Comparison of ENCODE assay signal across 8 mouse cellular contexts in the genomic region with DNA sequence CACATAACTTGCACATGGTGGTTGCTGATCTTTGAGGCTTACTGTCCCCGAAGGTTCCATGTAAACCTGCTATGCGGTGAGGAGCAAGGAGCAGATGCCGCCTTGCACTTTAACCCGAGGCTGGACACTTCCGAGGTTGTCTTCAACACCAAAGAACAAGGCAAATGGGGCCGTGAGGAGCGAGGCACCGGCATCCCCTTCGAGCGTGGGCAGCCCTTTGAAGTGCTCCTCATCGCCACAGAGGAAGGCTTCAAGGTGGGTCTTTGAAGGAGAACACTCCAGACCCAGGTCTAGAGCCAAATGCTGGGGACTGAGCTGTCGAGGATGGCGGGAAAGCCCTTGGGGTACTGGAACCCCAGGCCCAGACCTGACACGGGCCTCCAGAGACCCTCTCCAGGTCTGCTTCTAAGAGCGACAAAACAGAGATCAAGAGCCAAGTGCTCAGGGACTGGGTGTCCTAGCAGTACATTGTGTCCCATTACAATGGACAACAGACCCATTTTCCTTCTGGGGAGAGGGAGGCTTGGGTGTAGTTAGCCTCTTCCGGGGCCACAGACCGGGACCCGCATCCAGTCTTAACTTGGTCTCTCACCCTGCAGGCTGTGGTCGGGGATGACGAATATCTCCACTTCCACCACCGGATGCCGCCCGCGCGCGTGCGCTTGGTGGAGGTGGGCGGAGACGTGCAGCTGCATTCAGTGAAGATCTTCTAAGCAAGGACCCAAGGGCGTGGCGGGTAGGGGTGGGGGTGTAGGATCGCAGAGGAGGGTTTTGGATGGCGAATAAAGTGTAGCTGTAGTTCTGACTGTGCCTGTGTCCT. TPM values are rescaled to one million over a fixed set of nuclear protein-coding genes. Genes with fewer than 3 reads are reported as not detected.
DNase-seq lines count a peak whose midpoint lies in the region; ATAC-seq lines count a peak whose summit lies in the region.

No protein-coding gene starts in this region.

- no peaks in the 10 kb centered on the region for H3K36me3 ChIP-seq in embryonic facial prominence, embryonic 12.5 days
- H3K36me3 ChIP-seq in limb, embryonic 10.5 days: no peaks in the 10 kb centered on the region
- no peaks in the 10 kb centered on the region for H3K36me3 ChIP-seq in midbrain, embryonic 11.5 days (ENCODE audit: control insufficient read depth, insufficient read depth, low read length)

- H3K27me3 ChIP-seq in embryonic facial prominence, embryonic 12.5 days: no peaks in the 10 kb centered on the region
- 0 out of 2 replicates have a peak, but pooled peaks cover 5% of the 10 kb centered on the region for H3K27me3 ChIP-seq in limb, embryonic 10.5 days (ENCODE audit: low read depth, poor library complexity, severe bottlenecking)
- H3K27me3 ChIP-seq in midbrain, embryonic 11.5 days (ENCODE audit: control insufficient read depth, insufficient read depth, low read length): no peaks in the 10 kb centered on the region

- peak overlapping the region; percentile 39 for H3K4me2 ChIP-seq in embryonic facial prominence, embryonic 12.5 days (replicated peaks)
- H3K4me2 ChIP-seq in midbrain, embryonic 11.5 days: peak overlapping the region; percentile 34

- no peak overlapping the region; the same call in 1 of the 2 replicates for H3K9ac ChIP-seq in embryonic facial prominence, embryonic 12.5 days
- H3K9ac ChIP-seq in midbrain, embryonic 11.5 days (ENCODE audit: low read length): no peak overlapping the region

- H3K9me3 ChIP-seq in embryonic facial prominence, embryonic 12.5 days: no peaks in the 10 kb centered on the region
- no peaks in the 10 kb centered on the region for H3K9me3 ChIP-seq in limb, embryonic 10.5 days (replicated peaks)
- peaks cover 4% of the 10 kb centered on the region; the same call in 1 of the 2 replicates for H3K9me3 ChIP-seq in midbrain, embryonic 11.5 days (ENCODE audit: control insufficient read depth, low read length)

- 42% methylated on average over 33 of the region's 33 CpGs for WGBS in embryonic facial prominence, embryonic 12.5 days
- WGBS in limb, embryonic 10.5 days: 45% methylated on average over 33 of the region's 33 CpGs
- WGBS in midbrain, embryonic 11.5 days: 50% methylated on average over 33 of the region's 33 CpGs

- 0 out of 2 replicates have a peak, but pooled peaks cover 9% of the 10 kb centered on the region for H3K4me1 ChIP-seq in embryonic facial prominence, embryonic 12.5 days
- peaks cover 28% of the 10 kb centered on the region for H3K4me1 ChIP-seq in limb, embryonic 10.5 days
- H3K4me1 ChIP-seq in midbrain, embryonic 11.5 days (ENCODE audit: control insufficient read depth, insufficient read depth, low read length): peaks cover 2% of the 10 kb centered on the region; the same call in 1 of the 2 replicates

- H3K4me3 ChIP-seq in embryonic facial prominence, embryonic 12.5 days: 0 out of 2 replicates have a peak overlapping the region, but pooled peaks have one; percentile 9
- H3K4me3 ChIP-seq in limb, embryonic 10.5 days: peak overlapping the region; percentile 35
- peak overlapping the region; percentile 9; the same call in 1 of the 2 replicates for H3K4me3 ChIP-seq in midbrain, embryonic 11.5 days (ENCODE audit: low read depth, low read length)

- DNase-seq in ZHBTc4 (ENCODE audit: low read depth, low spot score): peak; percentile 96
- peak; percentile 87 to 91 for DNase-seq in heart, adult 18-20 months
- DNase-seq in kidney, adult 18-20 months: peak; percentile 73
- peak; percentile 83 for DNase-seq in limb, embryonic 10.5 days (ENCODE audit: low spot score)
- DNase-seq in midbrain, embryonic 11.5 days (ENCODE audit: low spot score, missing footprints): peak; percentile 92
- peak; percentile 80 for DNase-seq in spleen, adult 12 weeks (ENCODE audit: low spot score)
- DNase-seq in cerebellum, adult 11 months: no peak

- H3K27ac ChIP-seq in embryonic facial prominence, embryonic 12.5 days: no peak overlapping the region
- peak overlapping the region; percentile 57 for H3K27ac ChIP-seq in limb, embryonic 10.5 days
- no peak overlapping the region for H3K27ac ChIP-seq in midbrain, embryonic 11.5 days (ENCODE audit: low read depth, low read length)

- peak; percentile 64; the same call in 1 of the 2 replicates for ATAC-seq in embryonic facial prominence, embryonic 12.5 days (ENCODE audit: insufficient number of reproducible peaks, insufficient read depth, low FRiP score, low TSS enrichment)
- peak; percentile 66 for ATAC-seq in midbrain, embryonic 11.5 days (ENCODE audit: low FRiP score)

RNA-seq across cellular contexts. Expression of a gene that starts 2.0 kb away (rescaled TPM):
- 2.4 and 4.2 TPM in 2 replicates for polyA plus RNA-seq in embryonic facial prominence, embryonic 12.5 days (2016; fragmentation: Nextera tagmentation; extraction: Ambion mirVana)
- 1 to 10 TPM in 1 of 2 experiments, under 1 TPM in 1; 0.93 to 1.8 TPM for total RNA-seq in heart, adult 18-20 months (2021)
- polyA plus RNA-seq in limb, embryonic 10.5 days (2016; fragmentation: Nextera tagmentation; extraction: Ambion mirVana): 0.41 and 0.73 TPM in 2 replicates
- 0.97 and 1.4 TPM in 2 replicates for polyA plus RNA-seq in midbrain, embryonic 11.5 days (2014; fragmentation: Nextera tagmentation; extraction: Ambion mirVana)

RNA-seq across cellular contexts. Expression of a gene that starts 15.5 kb away (rescaled TPM):
- 0.26 and 0.36 TPM in 2 replicates for polyA plus RNA-seq in embryonic facial prominence, embryonic 12.5 days (2016; fragmentation: Nextera tagmentation; extraction: Ambion mirVana)
- under 1 TPM; 0.31 to 0.35 TPM for total RNA-seq in heart, adult 18-20 months (2021)
- polyA plus RNA-seq in limb, embryonic 10.5 days (2016; fragmentation: Nextera tagmentation; extraction: Ambion mirVana): 0.44 and 0.48 TPM in 2 replicates
- 0.17 and 0.42 TPM in 2 replicates for polyA plus RNA-seq in midbrain, embryonic 11.5 days (2014; fragmentation: Nextera tagmentation; extraction: Ambion mirVana)

RNA-seq across cellular contexts. Expression of a gene that starts 32.0 kb away (rescaled TPM):
- polyA plus RNA-seq in embryonic facial prominence, embryonic 12.5 days (2016; fragmentation: Nextera tagmentation; extraction: Ambion mirVana): 5.4 and 7.3 TPM in 2 replicates
- 10 to 100 TPM in 1 of 2 experiments, 1 to 10 TPM in 1; 9.6 to 18.7 TPM for total RNA-seq in heart, adult 18-20 months (2021)
- polyA plus RNA-seq in limb, embryonic 10.5 days (2016; fragmentation: Nextera tagmentation; extraction: Ambion mirVana): 2.7 and 4.1 TPM in 2 replicates
- polyA plus RNA-seq in midbrain, embryonic 11.5 days (2014; fragmentation: Nextera tagmentation; extraction: Ambion mirVana): 1.3 and 1.7 TPM in 2 replicates

RNA-seq across cellular contexts. Expression of a gene that starts 40.7 kb away (rescaled TPM):
- polyA plus RNA-seq in embryonic facial prominence, embryonic 12.5 days (2016; fragmentation: Nextera tagmentation; extraction: Ambion mirVana): 117 and 128 TPM in 2 replicates
- total RNA-seq in heart, adult 18-20 months (2021): 1,000 to 10,000 TPM; 1,960 to 1,989 TPM
- polyA plus RNA-seq in limb, embryonic 10.5 days (2016; fragmentation: Nextera tagmentation; extraction: Ambion mirVana): 69.1 and 90.7 TPM in 2 replicates
- polyA plus RNA-seq in midbrain, embryonic 11.5 days (2014; fragmentation: Nextera tagmentation; extraction: Ambion mirVana): 80.5 and 81.7 TPM in 2 replicates

RNA-seq across cellular contexts. Expression of a gene that starts 57.4 kb away (rescaled TPM):
- 372 and 383 TPM in 2 replicates for polyA plus RNA-seq in embryonic facial prominence, embryonic 12.5 days (2016; fragmentation: Nextera tagmentation; extraction: Ambion mirVana)
- 100 to 1,000 TPM; 196 to 224 TPM for total RNA-seq in heart, adult 18-20 months (2021)
- 335 and 336 TPM in 2 replicates for polyA plus RNA-seq in limb, embryonic 10.5 days (2016; fragmentation: Nextera tagmentation; extraction: Ambion mirVana)
- 331 and 342 TPM in 2 replicates for polyA plus RNA-seq in midbrain, embryonic 11.5 days (2014; fragmentation: Nextera tagmentation; extraction: Ambion mirVana)
